Mouse (Mus musculus): ENCODE measurements around the gene Krtap19-5. TPM values are rescaled to one million over a fixed set of nuclear protein-coding genes. Genes with fewer than 3 reads are reported as not detected.

Gene Krtap19-5
- not detected for total RNA-seq (2021)

GRCm38 (mm10) chr16:88896357-88896756, at the start of gene Krtap19-5:
TSS of gene Krtap19-5 (minus strand) at chr16:88896457.
- DNase-seq: no peak
- intact Hi-C loops (cut with DNase I): no loop called here

GRCm38 (mm10) chr16:88941106-88941505, 44.8 kb upstream of the Krtap19-5 start:
- no peak for DNase-seq
- intact Hi-C loops (cut with DNase I): no loop called here

GRCm38 (mm10) chr16:88938252-88938651, 42.0 kb upstream of the Krtap19-5 start:
- DNase-seq: no peak
- intact Hi-C loops (cut with DNase I): no loop called here

GRCm38 (mm10) chr16:88932165-88932564, 35.9 kb upstream of the Krtap19-5 start, which contains the start of gene Krtap19-9b:
TSS of gene Krtap19-9b (minus strand) at chr16:88932265.
- intact Hi-C loops (cut with DNase I): no loop called here
- no peak for DNase-seq

- intact Hi-C loops (cut with DNase I): no loop called here
- DNase-seq: no peak
Observed at GRCm38 (mm10) chr16:88886870-88887269, 9.4 kb downstream of the Krtap19-5 start.

GRCm38 (mm10) chr16:88884989-88885388, 11.3 kb downstream of the Krtap19-5 start, which contains the start of gene Krtap19-4:
TSS of gene Krtap19-4 (minus strand) at chr16:88885089.
- intact Hi-C loops (cut with DNase I): no loop called here
- no peak for DNase-seq

GRCm38 (mm10) chr16:88877938-88878337, 18.3 kb downstream of the Krtap19-5 start, which contains the start of gene Krtap19-3:
TSS of gene Krtap19-3 (minus strand) at chr16:88878038.
- intact Hi-C loops (cut with DNase I): no loop called here
- DNase-seq: no peak

GRCm38 (mm10) chr16:88874169-88874568, 22.1 kb downstream of the Krtap19-5 start, which contains the start of gene Krtap19-2:
TSS of gene Krtap19-2 (minus strand) at chr16:88874269.
- no peak for DNase-seq
- intact Hi-C loops (cut with DNase I): no loop called here

- intact Hi-C loops (cut with DNase I): no loop called here
- DNase-seq: no peak
Observed at GRCm38 (mm10) chr16:88869311-88869710, 26.9 kb downstream of the Krtap19-5 start, which contains the start of gene Krtap19-1. TSS of gene Krtap19-1 (minus strand) at chr16:88869411.

- intact Hi-C loops (cut with DNase I): no loop called here
- DNase-seq: no peak
Observed at GRCm38 (mm10) chr16:88864887-88865407, 31.3 kb downstream of the Krtap19-5 start.

GRCm38 (mm10) chr16:88851450-88851849, 44.8 kb downstream of the Krtap19-5 start:
- no peak for DNase-seq
- intact Hi-C loops (cut with DNase I): no loop called here

- no peak for DNase-seq
- intact Hi-C loops (cut with DNase I): no loop called here
Observed at GRCm38 (mm10) chr16:88848558-88848957, 47.7 kb downstream of the Krtap19-5 start.

GRCm38 (mm10) chr16:88847363-88847762, 48.9 kb downstream of the Krtap19-5 start:
- intact Hi-C loops (cut with DNase I): no loop called here
- DNase-seq: no peak

Other genes with a start within 250 kb of the Krtap19-5 start
- not detected for gene Krtap26-1, start 248.7 kb downstream of the Krtap19-5 start, total RNA-seq (2021)
- gene Krtap27-1, start 224.8 kb downstream of the Krtap19-5 start, total RNA-seq (2021): not detected
- gene 2310061N02Rik, start 188.5 kb downstream of the Krtap19-5 start, total RNA-seq (2021): not detected
- not detected for gene Krtap13-1, start 167.6 kb downstream of the Krtap19-5 start, total RNA-seq (2021)
- not detected for gene Krtap13, start 144.8 kb downstream of the Krtap19-5 start, total RNA-seq (2021)
- gene 2310034C09Rik, start 137.6 kb downstream of the Krtap19-5 start, total RNA-seq (2021): not detected
- gene 2310057N15Rik, start 122.3 kb downstream of the Krtap19-5 start, total RNA-seq (2021): not detected
- not detected for gene Gm5965, start 118.6 kb downstream of the Krtap19-5 start, total RNA-seq (2021)
- gene Gm20741, start 84.2 kb downstream of the Krtap19-5 start, total RNA-seq (2021): not detected
- gene Krtap15, start 76.2 kb downstream of the Krtap19-5 start, total RNA-seq (2021): not detected
- gene Krtap14, start 70.3 kb downstream of the Krtap19-5 start, total RNA-seq (2021): not detected
- not detected for gene Krtap19-1, start 27.0 kb downstream of the Krtap19-5 start, total RNA-seq (2021)
- gene Krtap19-2, start 22.2 kb downstream of the Krtap19-5 start, total RNA-seq (2021): not detected
- not detected for gene Krtap19-3, start 18.4 kb downstream of the Krtap19-5 start, total RNA-seq (2021)
- not detected for gene Krtap19-4, start 11.4 kb downstream of the Krtap19-5 start, total RNA-seq (2021)
- not detected for gene Krtap19-9b, start 35.8 kb upstream of the Krtap19-5 start, total RNA-seq (2021)
- gene Krtap16-3, start 66.4 kb upstream of the Krtap19-5 start, total RNA-seq (2021): not detected
- gene Krtap22-2, start 114.3 kb upstream of the Krtap19-5 start, total RNA-seq (2021): not detected
- not detected for gene Gm10229, start 118.8 kb upstream of the Krtap19-5 start, total RNA-seq (2021)
- not detected for gene Krtap6-1, start 135.2 kb upstream of the Krtap19-5 start, total RNA-seq (2021)
- not detected for gene Gm10228, start 145.0 kb upstream of the Krtap19-5 start, total RNA-seq (2021)
- not detected for gene Krtap6-5, start 151.4 kb upstream of the Krtap19-5 start, total RNA-seq (2021)
- not detected for gene 1110025L11Rik, start 167.5 kb upstream of the Krtap19-5 start, total RNA-seq (2021)
- gene Krtap6-3, start 187.6 kb upstream of the Krtap19-5 start, total RNA-seq (2021): not detected
- not detected for gene Gm6358, start 244.4 kb upstream of the Krtap19-5 start, total RNA-seq (2021)

All from heart, postnatal 36 days (tissue).